Mouse (Mus musculus): ENCODE results near the gene Ip6k1. TPM values are rescaled to one million over a fixed set of nuclear protein-coding genes. Genes with fewer than 3 reads are reported as not detected.

The Ip6k1 gene
- polyA plus RNA-seq, 1 experiment = 34.4 TPM

- TF ChIP-seq TCF3 (IDR thresholded peaks at IDR 0.05; ENCODE audit: insufficient read length, low read depth) (no peak), SRF (IDR thresholded peaks at IDR 0.05; ENCODE audit: control insufficient read depth, insufficient read length, low read depth) (no peak), MYOD1 (IDR thresholded peaks at IDR 0.05; ENCODE audit: control insufficient read depth in 1 of 3, insufficient read length in 2 of 3, low read depth in 2 of 3) (no peak), MAX (IDR thresholded peaks at IDR 0.05; ENCODE audit: low read depth) (no peak), MYOG (IDR thresholded peaks at IDR 0.05; ENCODE audit: control insufficient read depth in 1 of 3, insufficient read depth in 1 of 3, insufficient read length in 2 of 3, low read depth in 2 of 3) (no peak), E2F4 (IDR thresholded peaks at IDR 0.05; ENCODE audit: insufficient read depth) (no peak), REST (IDR thresholded peaks at IDR 0.05; ENCODE audit: insufficient read depth, insufficient read length) (no peak), POLR2A (IDR thresholded peaks at IDR 0.05; ENCODE audit: insufficient read length, low read depth) (no peak), TCF12 (IDR thresholded peaks at IDR 0.05; ENCODE audit: insufficient read depth, poor library complexity, severe bottlenecking) (no peak), USF1 (IDR thresholded peaks at IDR 0.05; ENCODE audit: low read depth) (no peak), CEBPB (IDR thresholded peaks at IDR 0.05; ENCODE audit: insufficient read depth, poor library complexity, severe bottlenecking) (no peak), POLR2AphosphoS2 (IDR thresholded peaks at IDR 0.05; ENCODE audit: insufficient read length, low read depth) (no peak)
- Histone ChIP-seq H3K36me3 (ENCODE audit: control insufficient read depth, insufficient read depth) (no peaks in the 10 kb centered on the region), H3K79me2 (ENCODE audit: control insufficient read depth, insufficient read depth) (no peaks in the 10 kb centered on the region), H3ac (ENCODE audit: control insufficient read depth, insufficient read length) (no peak overlapping the region), H3K27me3 (ENCODE audit: control insufficient read depth, insufficient read depth, insufficient read length) (no peaks in the 10 kb centered on the region), H3K4me3 (no peak overlapping the region), H3K4me2 (ENCODE audit: low read depth) (no peak overlapping the region)
These were observed 23.5 kb upstream of the Ip6k1 start for GRCm38 (mm10) chr9:107978815-107979214.

GRCm38 (mm10) chr9:107981684-107982605 is 20.4 kb upstream of the Ip6k1 start:
- H3K4me2 ChIP-seq (ENCODE audit: low read depth) = no peak overlapping the region
- no peak overlapping the region for H3K4me3 ChIP-seq
- H3K27me3 ChIP-seq (ENCODE audit: control insufficient read depth, insufficient read depth, insufficient read length) = no peaks in the 10 kb centered on the region
- no peaks in the 10 kb centered on the region for H3K79me2 ChIP-seq (ENCODE audit: control insufficient read depth, insufficient read depth)
- no peak for TF ChIP-seq MYOD1 (IDR thresholded peaks at IDR 0.05; ENCODE audit: control insufficient read depth in 1 of 3, insufficient read length in 2 of 3, low read depth in 2 of 3)
- TF ChIP-seq USF1 (IDR thresholded peaks at IDR 0.05; ENCODE audit: low read depth) = no peak
- TF ChIP-seq CEBPB (IDR thresholded peaks at IDR 0.05; ENCODE audit: insufficient read depth, poor library complexity, severe bottlenecking) = no peak
- TF ChIP-seq E2F4 (IDR thresholded peaks at IDR 0.05; ENCODE audit: insufficient read depth) = no peak
- TF ChIP-seq REST (IDR thresholded peaks at IDR 0.05; ENCODE audit: insufficient read depth, insufficient read length) = no peak
- no peak for TF ChIP-seq TCF3 (IDR thresholded peaks at IDR 0.05; ENCODE audit: insufficient read length, low read depth)
- no peak for TF ChIP-seq SRF (IDR thresholded peaks at IDR 0.05; ENCODE audit: control insufficient read depth, insufficient read length, low read depth)
- no peak for TF ChIP-seq MAX (IDR thresholded peaks at IDR 0.05; ENCODE audit: low read depth)
- no peak for TF ChIP-seq TCF12 (IDR thresholded peaks at IDR 0.05; ENCODE audit: insufficient read depth, poor library complexity, severe bottlenecking)
- no peak for TF ChIP-seq POLR2A (IDR thresholded peaks at IDR 0.05; ENCODE audit: insufficient read length, low read depth)
- no peak for TF ChIP-seq MYOG (IDR thresholded peaks at IDR 0.05; ENCODE audit: control insufficient read depth in 1 of 3, insufficient read depth in 1 of 3, insufficient read length in 2 of 3, low read depth in 2 of 3)
- no peak for TF ChIP-seq POLR2AphosphoS2 (IDR thresholded peaks at IDR 0.05; ENCODE audit: insufficient read length, low read depth)
- H3K36me3 ChIP-seq (ENCODE audit: control insufficient read depth, insufficient read depth) = no peaks in the 10 kb centered on the region
- H3ac ChIP-seq (ENCODE audit: control insufficient read depth, insufficient read length) = no peak overlapping the region

GRCm38 (mm10) chr9:107982681-107983346 is 19.5 kb upstream of the Ip6k1 start, which contains the start of gene Gm20661:
Gm20661 (plus strand) TSS chr9:107983058.
- Histone ChIP-seq H3ac (ENCODE audit: control insufficient read depth, insufficient read length) (no peak within 1 kb of the TSS), H3K27me3 (ENCODE audit: control insufficient read depth, insufficient read depth, insufficient read length) (no peaks in the 10 kb centered on the region), H3K36me3 (ENCODE audit: control insufficient read depth, insufficient read depth) (no peaks in the 10 kb centered on the region), H3K79me2 (ENCODE audit: control insufficient read depth, insufficient read depth) (no peaks in the 10 kb centered on the region), H3K4me2 (ENCODE audit: low read depth) (no peak within 1 kb of the TSS), H3K4me3 (no peak within 1 kb of the TSS)
- TF ChIP-seq MAX (IDR thresholded peaks at IDR 0.05; ENCODE audit: low read depth) (no peak), REST (IDR thresholded peaks at IDR 0.05; ENCODE audit: insufficient read depth, insufficient read length) (no peak), POLR2AphosphoS2 (IDR thresholded peaks at IDR 0.05; ENCODE audit: insufficient read length, low read depth) (no peak), USF1 (IDR thresholded peaks at IDR 0.05; ENCODE audit: low read depth) (no peak), SRF (IDR thresholded peaks at IDR 0.05; ENCODE audit: control insufficient read depth, insufficient read length, low read depth) (no peak), TCF12 (IDR thresholded peaks at IDR 0.05; ENCODE audit: insufficient read depth, poor library complexity, severe bottlenecking) (no peak), E2F4 (IDR thresholded peaks at IDR 0.05; ENCODE audit: insufficient read depth) (no peak), CEBPB (IDR thresholded peaks at IDR 0.05; ENCODE audit: insufficient read depth, poor library complexity, severe bottlenecking) (no peak), MYOD1 (IDR thresholded peaks at IDR 0.05; ENCODE audit: control insufficient read depth in 1 of 3, insufficient read length in 2 of 3, low read depth in 2 of 3) (no peak), POLR2A (IDR thresholded peaks at IDR 0.05; ENCODE audit: insufficient read length, low read depth) (no peak), MYOG (IDR thresholded peaks at IDR 0.05; ENCODE audit: control insufficient read depth in 1 of 3, insufficient read depth in 1 of 3, insufficient read length in 2 of 3, low read depth in 2 of 3) (no peak), TCF3 (IDR thresholded peaks at IDR 0.05; ENCODE audit: insufficient read length, low read depth) (no peak)

GRCm38 (mm10) chr9:107983421-107983890 is 18.8 kb upstream of the Ip6k1 start:
- no peaks in the 10 kb centered on the region for H3K36me3 ChIP-seq (ENCODE audit: control insufficient read depth, insufficient read depth)
- no peak overlapping the region for H3ac ChIP-seq (ENCODE audit: control insufficient read depth, insufficient read length)
- H3K79me2 ChIP-seq (ENCODE audit: control insufficient read depth, insufficient read depth) = no peaks in the 10 kb centered on the region
- no peak overlapping the region for H3K4me3 ChIP-seq
- no peaks in the 10 kb centered on the region for H3K27me3 ChIP-seq (ENCODE audit: control insufficient read depth, insufficient read depth, insufficient read length)
- TF ChIP-seq USF1 (IDR thresholded peaks at IDR 0.05; ENCODE audit: low read depth) (no peak), POLR2AphosphoS2 (IDR thresholded peaks at IDR 0.05; ENCODE audit: insufficient read length, low read depth) (no peak), TCF12 (IDR thresholded peaks at IDR 0.05; ENCODE audit: insufficient read depth, poor library complexity, severe bottlenecking) (no peak), MYOD1 (IDR thresholded peaks at IDR 0.05; ENCODE audit: control insufficient read depth in 1 of 3, insufficient read length in 2 of 3, low read depth in 2 of 3) (no peak), E2F4 (IDR thresholded peaks at IDR 0.05; ENCODE audit: insufficient read depth) (no peak)
- H3K4me2 ChIP-seq (ENCODE audit: low read depth) = no peak overlapping the region

Data from myocyte (in vitro differentiated cells).